Mouse (Mus musculus) small intestine, adult 2 months (tissue): ENCODE measurements at regions not wholly inside any gene's neighbourhood (a gene's known extent, or its start where the extent isn't known, plus 50 kb on each side); places are given as distances from the start of the nearest gene placed in this dataset.

ENCODE experiments used
- H3K27ac ChIP-seq: fragments of 200-500 bp; 2 replicates; pipeline ENCODE4 v1.5.1; 2012; ENCODE audit warnings: low read depth, low read length, control low read depth, inconsistent platforms; ENCODE audit not compliant: insufficient read depth
- H3K27me3 ChIP-seq: fragments of 200-500 bp; 2 replicates; pipeline ENCODE4 v1.6.1; 2012; ENCODE audit warnings: mild to moderate bottlenecking, moderate library complexity, low read length, inconsistent platforms; ENCODE audit not compliant: control insufficient read depth, insufficient read depth
- H3K36me3 ChIP-seq: fragments of 200-500 bp; 2 replicates; pipeline ENCODE4 v1.6.1; 2012; ENCODE audit warnings: mild to moderate bottlenecking, low read length, control low read depth, inconsistent platforms; ENCODE audit not compliant: control insufficient read depth, insufficient read depth
- H3K4me1 ChIP-seq: fragments of 200-500 bp; 2 replicates; pipeline ENCODE4 v1.6.1; 2012; ENCODE audit warnings: low read length, inconsistent platforms, mixed read lengths; ENCODE audit not compliant: control insufficient read depth, insufficient read depth, insufficient read length
- H3K4me3 ChIP-seq: fragments of 200-500 bp; 2 replicates; pipeline ENCODE4 v1.5.1; 2012; ENCODE audit warnings: low read depth, mild to moderate bottlenecking, control low read depth, inconsistent platforms, low read length, moderate library complexity
- CTCF ChIP-seq: fragments of 200-500 bp; IDR thresholded peaks from 2 replicates; pipeline ENCODE4 v1.5.1; 2012; ENCODE audit warnings: low read depth, mild to moderate bottlenecking, control low read depth, inconsistent platforms, low read length, moderate library complexity, mixed read lengths; ENCODE audit not compliant: insufficient replicate concordance, insufficient read length; ENCODE audit errors: extremely low read depth
- POLR2A ChIP-seq: fragments of 200-500 bp; IDR thresholded peaks from 2 replicates; pipeline ENCODE4 v1.6.1; 2012; ENCODE audit warnings: low read depth, mild to moderate bottlenecking, control low read depth, inconsistent platforms, low read length, moderate library complexity
- WGBS: fragments of 180-500 bp; shearing (Covaris S2); methylation state at CpG from one replicate; pipeline ENCODE4 v1.1.7; 2018; 5-methylcytosine and 5-hydroxymethylcytosine counted together

DNA sequence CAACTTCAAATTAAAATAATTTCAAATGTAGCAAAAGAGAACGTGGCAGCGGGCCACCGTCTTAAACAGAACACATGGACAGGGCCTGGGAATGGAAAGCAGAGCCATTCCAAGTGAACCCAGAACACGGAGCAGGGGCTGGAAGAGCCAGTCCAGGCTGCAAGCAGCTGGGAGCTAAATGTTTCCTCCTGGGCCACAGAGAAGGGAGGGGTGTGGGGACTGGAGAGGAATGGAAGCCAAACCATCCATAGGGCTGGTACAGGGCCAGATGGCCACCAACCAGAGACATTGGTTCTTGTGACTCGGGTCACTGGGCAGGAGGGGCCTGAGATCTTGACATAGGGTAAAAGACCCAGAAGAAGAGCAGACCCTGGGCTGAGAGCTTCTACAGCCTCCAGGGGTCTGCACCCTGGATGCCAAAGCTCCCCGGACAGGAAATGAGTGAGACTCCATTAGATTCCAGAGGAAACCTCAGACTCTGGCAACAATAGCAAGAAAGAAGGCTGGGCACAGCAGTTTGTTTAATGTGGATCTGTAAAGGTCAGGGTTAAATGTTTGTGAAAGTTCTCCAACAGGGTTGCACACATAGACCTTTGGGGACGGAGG, 333.1 kb upstream of the Nrp1 start:
- Histone ChIP-seq H3K4me3 (no peak overlapping the region), H3K27me3 (no peaks in the 10 kb centered on the region), H3K4me1 (peaks cover 5% of the 10 kb centered on the region; the same call in 1 of the 2 replicates), H3K36me3 (no peaks in the 10 kb centered on the region), H3K27ac (peak overlapping the region; percentile 51)
- TF ChIP-seq CTCF (no peak), POLR2A (no peak)
- WGBS, result 25% methylated on average over 7 of the region's 7 CpGs

DNA sequence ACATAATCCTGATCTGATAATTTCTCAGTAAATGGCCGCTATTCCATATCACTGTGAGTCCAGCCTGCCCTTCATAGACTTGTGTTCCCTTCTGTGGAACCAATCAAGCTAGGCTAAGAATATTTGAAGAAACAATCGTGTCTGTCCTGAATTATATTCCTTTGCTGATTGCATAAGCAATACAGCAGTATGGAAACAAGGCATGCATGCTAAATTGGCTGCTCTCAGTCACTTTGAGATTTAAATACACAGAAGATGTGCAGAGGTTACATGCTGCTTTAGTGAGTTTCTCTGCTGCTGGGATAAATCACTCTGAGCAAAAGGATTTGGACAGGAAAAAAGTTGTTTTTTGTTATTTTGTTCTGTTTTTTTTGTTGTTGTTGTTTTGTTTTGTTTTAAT, 331.4 kb upstream of the Nrp1 start:
- H3K27me3 ChIP-seq, result no peaks in the 10 kb centered on the region
- TF ChIP-seq CTCF (no peak), POLR2A (no peak)
- 88% methylated on average over 2 of the region's 2 CpGs for WGBS
- H3K27ac ChIP-seq, result no peak overlapping the region
- peaks cover 5% of the 10 kb centered on the region; the same call in 1 of the 2 replicates for H3K4me1 ChIP-seq
- no peak overlapping the region for H3K4me3 ChIP-seq
- H3K36me3 ChIP-seq, result no peaks in the 10 kb centered on the region

DNA sequence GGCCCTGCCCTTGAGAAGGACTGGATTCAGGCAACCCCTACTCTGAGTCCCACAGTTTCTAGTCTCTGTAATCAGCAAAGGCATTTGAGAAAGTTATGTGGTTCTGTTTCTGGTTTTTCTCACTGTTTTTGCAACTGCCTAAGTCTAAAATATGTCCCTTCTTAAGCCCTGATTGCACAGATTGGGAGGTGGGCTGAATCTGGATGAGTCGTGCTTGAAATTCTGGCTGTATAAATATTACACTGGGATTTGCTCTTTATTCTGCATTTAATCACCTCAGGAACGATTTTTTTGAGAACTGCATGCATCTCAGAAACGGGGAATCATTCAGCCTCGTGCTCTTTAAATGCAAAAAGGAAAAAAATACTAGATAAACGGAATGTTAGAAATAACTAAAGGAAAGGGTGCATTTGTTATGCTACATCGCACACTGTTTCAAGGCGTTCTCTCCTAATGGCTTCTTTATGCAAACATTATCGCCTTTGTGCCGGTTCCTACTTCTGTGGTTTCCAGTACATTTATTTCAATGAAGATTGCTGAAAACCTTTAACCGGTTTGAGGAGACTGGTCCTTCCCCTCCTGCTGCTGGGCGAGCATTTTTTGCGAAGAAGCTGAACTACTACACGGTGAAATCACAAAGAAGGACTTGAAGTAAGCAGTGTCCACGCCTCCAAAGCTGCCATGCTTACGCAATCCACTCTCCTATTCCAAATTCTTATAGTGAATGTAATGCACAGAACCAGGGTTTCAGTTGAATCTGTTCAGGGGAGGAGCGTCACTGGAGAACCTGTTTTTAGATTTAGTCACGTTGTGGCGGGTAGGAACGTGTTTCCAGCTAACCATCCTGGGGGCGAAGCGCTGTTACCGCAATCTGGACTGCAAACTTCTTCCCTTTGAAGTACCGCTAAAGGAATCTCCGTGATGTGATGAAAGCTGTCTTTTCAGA, 327.8 kb upstream of the Nrp1 start:
- Histone ChIP-seq H3K36me3 (no peaks in the 10 kb centered on the region), H3K27me3 (no peaks in the 10 kb centered on the region), H3K4me1 (peaks cover 4% of the 10 kb centered on the region; the same call in 1 of the 2 replicates), H3K27ac (no peak overlapping the region), H3K4me3 (no peak overlapping the region)
- 86% methylated on average over 24 of the region's 24 CpGs for WGBS
- TF ChIP-seq CTCF (no peak), POLR2A (no peak)

DNA sequence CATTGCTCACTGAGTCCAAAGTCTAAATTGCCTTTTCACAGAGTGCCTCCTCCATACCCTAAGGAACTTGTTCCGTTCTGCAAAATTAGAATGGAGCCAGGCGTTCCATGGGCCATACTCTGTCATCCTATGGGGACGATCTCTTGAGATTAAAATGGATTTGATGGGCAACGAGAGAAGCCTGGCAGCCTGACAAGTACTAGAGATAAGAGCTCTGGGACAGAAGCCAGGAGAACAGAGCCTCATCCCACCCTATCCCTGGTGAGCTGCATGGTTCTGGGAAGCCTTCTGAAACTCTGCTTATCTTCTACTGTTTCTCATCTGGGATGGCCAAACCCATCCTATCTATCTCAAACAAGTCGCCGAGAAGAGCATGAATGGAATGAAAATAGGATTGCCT, 324.3 kb upstream of the Nrp1 start:
- Histone ChIP-seq H3K36me3 (no peaks in the 10 kb centered on the region), H3K4me3 (no peak overlapping the region), H3K4me1 (peaks cover 4% of the 10 kb centered on the region; the same call in 1 of the 2 replicates), H3K27ac (no peak overlapping the region), H3K27me3 (no peaks in the 10 kb centered on the region)
- WGBS, result 22% methylated on average over 6 of the region's 6 CpGs
- TF ChIP-seq CTCF (no peak), POLR2A (no peak)

DNA sequence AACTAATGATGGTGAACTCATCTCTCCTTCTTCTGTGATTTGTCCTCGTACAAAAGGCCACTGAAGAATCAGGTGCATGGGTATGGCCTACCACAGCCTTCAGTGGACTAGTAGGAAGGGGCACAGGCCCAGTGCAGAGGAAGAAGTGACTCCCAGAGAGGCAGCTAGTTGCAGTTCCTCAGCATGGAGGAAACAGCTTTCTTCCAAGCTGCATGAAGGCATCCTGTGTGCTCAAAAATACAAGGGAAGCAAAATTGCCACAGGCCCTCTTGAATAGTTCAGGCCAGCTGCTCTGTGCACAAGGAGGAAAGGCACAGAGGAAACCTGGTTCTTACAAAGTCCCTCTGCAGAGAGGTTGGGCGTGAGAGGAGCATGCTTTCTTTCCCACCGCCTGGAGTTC, 322.7 kb upstream of the Nrp1 start:
- TF ChIP-seq CTCF (no peak), POLR2A (no peak)
- Histone ChIP-seq H3K4me1 (peaks cover 4% of the 10 kb centered on the region; the same call in 1 of the 2 replicates), H3K27ac (no peak overlapping the region), H3K36me3 (no peaks in the 10 kb centered on the region), H3K27me3 (no peaks in the 10 kb centered on the region), H3K4me3 (no peak overlapping the region)
- 77% methylated on average over 3 of the region's 3 CpGs for WGBS

DNA sequence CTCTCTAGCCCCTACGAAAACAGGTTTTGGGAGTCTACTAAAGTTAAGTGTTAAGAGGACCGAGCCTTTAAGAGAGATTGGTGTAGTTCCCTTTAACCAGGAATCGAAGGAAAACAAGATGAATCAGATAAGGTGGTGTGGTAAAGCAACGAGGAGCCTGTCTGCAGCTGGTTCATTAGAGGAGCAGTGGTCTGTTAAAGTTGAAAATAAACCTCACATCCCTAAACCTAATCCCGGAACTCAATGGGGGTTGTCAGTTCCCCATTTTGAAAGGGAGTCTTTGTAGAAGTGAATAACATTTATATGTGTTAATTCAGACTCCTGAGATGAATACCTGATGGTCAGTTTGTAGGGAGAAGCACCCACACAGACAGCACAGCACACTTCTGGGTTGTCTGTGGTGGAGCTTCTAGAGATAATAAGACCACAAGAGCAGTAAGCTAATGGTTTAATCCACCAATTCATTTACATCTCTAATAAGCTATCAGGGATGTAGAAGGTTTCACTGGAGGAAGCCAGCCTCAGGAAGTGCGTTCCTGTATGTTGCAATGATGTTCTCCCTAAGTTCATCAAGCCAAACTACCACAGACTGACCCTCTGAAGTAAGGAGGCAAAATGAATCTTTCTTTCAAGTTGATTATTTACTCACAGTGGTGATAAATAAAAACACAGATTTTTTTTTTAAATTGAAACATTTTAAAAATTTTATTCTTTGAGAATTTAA, 318.9 kb upstream of the Nrp1 start:
- no peak for TF ChIP-seq POLR2A
- no peak for TF ChIP-seq CTCF
- H3K4me1 ChIP-seq, result no peaks in the 10 kb centered on the region
- no peak overlapping the region for H3K4me3 ChIP-seq
- H3K27me3 ChIP-seq, result no peaks in the 10 kb centered on the region
- WGBS, result 68% methylated on average over 6 of the region's 6 CpGs
- H3K36me3 ChIP-seq, result no peaks in the 10 kb centered on the region
- H3K27ac ChIP-seq, result no peak overlapping the region
